Mouse (Mus musculus) stomach, postnatal 0 days (tissue): ENCODE measurements around the gene Il4ra.

Experiments
- CTCF ChIP-seq: IDR thresholded peaks from 2 replicates; pipeline ENCODE4 v1.5.1; 2016; ENCODE audit warnings: antibody characterized with exemption, low read depth, mild to moderate bottlenecking, moderate library complexity
- EP300 ChIP-seq: optimal IDR thresholded peaks from 2 replicates; pipeline ENCODE3; 2016; ENCODE audit warnings: antibody characterized with exemption

GRCm38 (mm10) chr7:125625219-125625618, 73.3 kb downstream of the Il4ra start:
- TF ChIP-seq CTCF, result no peak
- TF ChIP-seq EP300, result no peak
